Mouse (Mus musculus) spleen, adult 2 months (tissue): Measurements from ENCODE around the gene Spout1. TPM values are rescaled to one million over a fixed set of nuclear protein-coding genes. Genes with fewer than 3 reads are reported as not detected.
"Not testable (repeated sequence)": the region's sequence is repeated elsewhere in the genome, so short reads cannot be mapped to it uniquely, and the experiment has no call there.

Source experiments
- DNase-seq, 2 experiments: peaks; one replicate each; pipeline versions ENCODE4 v3.0.0 to v3.0.0-alpha.2; 2012 to 2021; ENCODE audit warnings: low spot score in 2 of 2, low read depth in 1 of 2
- H3K27ac ChIP-seq: fragments of 200-500 bp; 2 replicates; pipeline ENCODE4 v1.5.1; 2012; ENCODE audit warnings: low read length, inconsistent platforms; ENCODE audit not compliant: insufficient read depth
- H3K27me3 ChIP-seq: fragments of 200-500 bp; 2 replicates; pipeline ENCODE4 v1.6.1; 2012; ENCODE audit warnings: mild to moderate bottlenecking, moderate library complexity, low read length, inconsistent platforms; ENCODE audit not compliant: control insufficient read depth, insufficient read depth
- H3K36me3 ChIP-seq: fragments of 200-500 bp; 2 replicates; pipeline ENCODE4 v1.6.1; 2012; ENCODE audit warnings: mild to moderate bottlenecking, low read length, inconsistent platforms; ENCODE audit not compliant: control insufficient read depth, insufficient read depth
- H3K4me1 ChIP-seq: fragments of 200-500 bp; 2 replicates; pipeline ENCODE4 v1.6.1; 2011; ENCODE audit warnings: inconsistent platforms; ENCODE audit not compliant: control insufficient read depth, insufficient read depth, insufficient read length
- H3K4me3 ChIP-seq: fragments of 200-500 bp; 2 replicates; pipeline ENCODE4 v1.5.1; 2011; ENCODE audit warnings: mild to moderate bottlenecking, inconsistent platforms; ENCODE audit not compliant: insufficient read depth, insufficient read length; ENCODE audit errors: extremely low read depth
- CTCF ChIP-seq: fragments of 200-500 bp; IDR thresholded peaks from 2 replicates; pipeline ENCODE4 v1.5.1; 2011; ENCODE audit warnings: mild to moderate bottlenecking, inconsistent platforms; ENCODE audit not compliant: insufficient read depth, insufficient read length, insufficient replicate concordance; ENCODE audit errors: extremely low read depth
- POLR2A ChIP-seq: fragments of 200-500 bp; IDR thresholded peaks from 2 replicates; pipeline ENCODE4 v1.6.1; 2011; ENCODE audit warnings: low read depth, low read length, inconsistent platforms
- WGBS: fragments of 180-500 bp; shearing (Covaris S2); methylation state at CpG from one replicate; pipeline ENCODE4 v1.1.7; 2018; 5-methylcytosine and 5-hydroxymethylcytosine counted together
- polyA plus RNA-seq: library from polyadenylated mRNA; depleted of rRNA; stranded (reverse); fragments of >200 nt; gene quantifications from 2 replicates; pipeline ENCODE4 v1.2.3, GENCODE M21; 2012

Spout1 gene
- polyA plus RNA-seq, 1 experiment = 19.1 TPM

GRCm38 (mm10) chr2:30147466-30147865, 30.8 kb downstream of the Spout1 start:
- H3K27ac ChIP-seq = no peak overlapping the region
- no peak for DNase-seq
- H3K4me3 ChIP-seq = no peak overlapping the region
- H3K4me1 ChIP-seq = no peaks in the 10 kb centered on the region
- no peaks in the 10 kb centered on the region for H3K27me3 ChIP-seq
- WGBS = 89% methylated on average over 4 of the region's 4 CpGs
- peaks cover 53% of the 10 kb centered on the region for H3K36me3 ChIP-seq
- no peak for TF ChIP-seq CTCF

DNA sequence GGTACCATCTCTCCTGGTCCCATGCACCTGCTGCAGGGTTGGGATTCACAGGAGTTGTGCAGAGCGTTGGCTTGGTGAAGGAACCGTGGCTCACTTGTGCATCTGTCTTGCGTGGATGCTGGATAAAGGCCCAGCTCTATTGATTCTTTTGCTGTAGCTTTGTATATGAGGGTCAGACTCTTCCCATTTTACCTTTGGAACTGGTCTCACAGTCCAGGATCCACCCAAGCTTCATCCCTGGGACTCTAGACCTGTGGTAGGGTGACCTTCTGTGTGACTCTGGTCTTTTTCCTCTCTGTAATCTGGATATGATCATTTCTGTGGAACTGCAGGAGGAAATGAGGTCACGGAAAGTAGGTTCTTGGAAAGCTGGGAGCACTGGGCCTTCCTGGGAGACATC, 33.8 kb downstream of the Spout1 start:
- DNase-seq = no peak
- Histone ChIP-seq H3K4me3 (no peak overlapping the region), H3K36me3 (peaks cover 55% of the 10 kb centered on the region), H3K27me3 (no peaks in the 10 kb centered on the region), H3K27ac (no peak overlapping the region), H3K4me1 (no peaks in the 10 kb centered on the region)
- WGBS = 93% methylated on average over 4 of the region's 4 CpGs
- no peak for TF ChIP-seq CTCF
- TF ChIP-seq POLR2A = no peak

DNA sequence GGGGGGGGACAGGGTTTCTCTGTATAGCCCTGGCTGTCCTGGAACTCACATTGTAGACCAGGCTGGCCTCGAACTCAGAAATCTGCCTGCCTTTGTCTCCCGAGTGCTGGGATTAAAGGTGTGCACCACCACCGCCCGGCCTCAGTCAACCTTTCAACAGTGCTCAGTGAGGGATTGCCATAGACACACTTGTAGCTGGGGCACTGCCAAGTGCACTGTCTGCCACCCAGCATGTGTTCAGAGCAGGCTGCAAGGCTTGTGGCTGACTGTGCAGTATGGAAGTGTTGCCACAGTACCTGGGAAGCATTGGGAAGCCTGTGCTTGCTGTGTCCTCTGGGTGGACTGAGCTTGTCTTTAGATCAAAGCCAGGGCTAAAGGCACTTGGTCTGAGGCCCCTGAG, 38.2 kb downstream of the Spout1 start:
- H3K27ac ChIP-seq, H3K4me1 ChIP-seq, H3K4me3 ChIP-seq, DNase-seq, H3K27me3 ChIP-seq: not testable (repeated sequence)
- H3K36me3 ChIP-seq = peaks cover 40% of the 10 kb centered on the region
- 97% methylated on average over 4 of the region's 4 CpGs for WGBS

DNA sequence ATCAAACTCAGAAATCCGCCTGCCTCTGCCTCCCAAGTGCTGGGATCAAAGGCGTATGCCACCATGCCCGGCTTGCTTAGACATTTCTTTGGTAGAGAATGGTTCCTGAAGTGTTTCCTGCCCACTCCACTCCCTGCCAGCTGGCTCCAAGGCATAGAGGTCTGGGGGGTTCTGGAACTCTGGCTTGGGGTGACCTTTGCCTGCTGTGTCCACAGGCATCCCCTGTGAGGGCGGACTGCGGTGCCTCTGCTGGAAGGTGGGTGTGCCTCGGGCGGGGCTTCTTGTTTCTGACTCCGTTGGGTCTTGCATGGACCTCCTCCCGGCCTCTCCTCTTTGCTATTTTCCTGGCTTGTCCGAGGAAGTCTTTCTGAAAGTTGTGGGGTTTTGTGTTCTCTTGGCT, 41.8 kb downstream of the Spout1 start:
- TF ChIP-seq POLR2A (no peak), CTCF (no peak)
- H3K4me3 ChIP-seq = no peak overlapping the region
- peaks cover 8% of the 10 kb centered on the region; the same call in 1 of the 2 replicates for H3K4me1 ChIP-seq
- H3K27ac ChIP-seq = no peak overlapping the region
- WGBS = 86% methylated on average over 10 of the region's 10 CpGs
- H3K27me3 ChIP-seq = no peaks in the 10 kb centered on the region
- no peak for DNase-seq
- peaks cover 25% of the 10 kb centered on the region for H3K36me3 ChIP-seq

- Histone ChIP-seq H3K4me1 (peaks cover 8% of the 10 kb centered on the region; the same call in 1 of the 2 replicates), H3K36me3 (peaks cover 13% of the 10 kb centered on the region), H3K27ac (peak overlapping the region; percentile 45; the same call in 1 of the 2 replicates), H3K27me3 (no peaks in the 10 kb centered on the region), H3K4me3 (no peak overlapping the region; the same call in 1 of the 2 replicates)
- TF ChIP-seq POLR2A (no peak), CTCF (no peak)
- 44% methylated on average over 10 of the region's 10 CpGs for WGBS
- no peak for DNase-seq
Measured at GRCm38 (mm10) chr2:30134928-30135620, 43.2 kb downstream of the Spout1 start.

- peaks cover 8% of the 10 kb centered on the region; the same call in 1 of the 2 replicates for H3K4me1 ChIP-seq
- no peak for TF ChIP-seq CTCF
- no peak for TF ChIP-seq POLR2A
- H3K27me3 ChIP-seq = no peaks in the 10 kb centered on the region
- peak overlapping the region; percentile 89 for H3K4me3 ChIP-seq
- H3K27ac ChIP-seq = peak overlapping the region; percentile 75; the same call in 1 of the 2 replicates
- WGBS = 11% methylated on average over 6 of the region's 6 CpGs
- peaks cover 11% of the 10 kb centered on the region for H3K36me3 ChIP-seq
- DNase-seq = no peak
Measured at GRCm38 (mm10) chr2:30134378-30134711, 43.9 kb downstream of the Spout1 start.

- Histone ChIP-seq H3K36me3 (peaks cover 9% of the 10 kb centered on the region), H3K27me3 (no peaks in the 10 kb centered on the region), H3K4me1 (peaks cover 8% of the 10 kb centered on the region; the same call in 1 of the 2 replicates), H3K27ac (peak within 1 kb of the TSS; percentile 75), H3K4me3 (peak within 1 kb of the TSS; percentile 89)
- DNase-seq = peak; percentile 94 to 99
- TF ChIP-seq POLR2A = peak; percentile 97
- TF ChIP-seq CTCF = no peak
- WGBS = 1% methylated on average over 45 of the region's 46 CpGs
Measured at GRCm38 (mm10) chr2:30133613-30134377, 44.5 kb downstream of the Spout1 start, which contains the start of gene Tbc1d13. Tbc1d13 (plus strand) TSS chr2:30133746.
